Mouse (Mus musculus) thymus, adult 2 months (tissue): ENCODE measurements around the gene Bmp6. TPM values are rescaled to one million over a fixed set of nuclear protein-coding genes. Genes with fewer than 3 reads are reported as not detected.

Experiments used
- DNase-seq: peaks from one replicate; pipeline ENCODE4 v3.0.0; 2021
- H3K27ac ChIP-seq: fragments of 200-500 bp; 2 replicates; pipeline ENCODE4 v1.5.1; 2012; ENCODE audit warnings: low read length, control low read depth; ENCODE audit not compliant: control insufficient read depth, insufficient read depth
- H3K27me3 ChIP-seq: fragments of 200-500 bp; 2 replicates; pipeline ENCODE4 v1.6.1; 2012; ENCODE audit warnings: mild to moderate bottlenecking, low read length, moderate library complexity, mixed read lengths; ENCODE audit not compliant: control insufficient read depth, insufficient read depth
- H3K36me3 ChIP-seq: fragments of 200-500 bp; 2 replicates; pipeline ENCODE4 v1.6.1; 2012; ENCODE audit warnings: mild to moderate bottlenecking, low read length, moderate library complexity; ENCODE audit not compliant: control insufficient read depth, insufficient read depth
- H3K4me1 ChIP-seq: fragments of 200-500 bp; replicated peaks from 2 replicates; pipeline ENCODE4 v1.6.1; 2012; ENCODE audit warnings: low read length; ENCODE audit not compliant: control insufficient read depth, insufficient read depth
- H3K4me3 ChIP-seq: fragments of 200-500 bp; 2 replicates; pipeline ENCODE4 v1.5.1; 2012; ENCODE audit warnings: mild to moderate bottlenecking, low read length, control low read depth, moderate library complexity; ENCODE audit not compliant: control insufficient read depth, insufficient read depth
- CTCF ChIP-seq: fragments of 200-500 bp; IDR thresholded peaks from 2 replicates; pipeline ENCODE4 v1.5.1; 2012; ENCODE audit warnings: mild to moderate bottlenecking, control low read depth, low read length, moderate library complexity, borderline replicate concordance; ENCODE audit not compliant: control insufficient read depth, poor library complexity, insufficient read depth; ENCODE audit errors: extremely low read depth
- POLR2A ChIP-seq: fragments of 200-500 bp; IDR thresholded peaks from 2 replicates; pipeline ENCODE4 v1.6.1; 2012; ENCODE audit warnings: mild to moderate bottlenecking, low read length, control low read depth, moderate library complexity; ENCODE audit not compliant: control insufficient read depth, poor library complexity, insufficient read depth; ENCODE audit errors: extremely low read depth
- WGBS: fragments of 180-500 bp; shearing (Covaris S2); methylation state at CpG from one replicate; pipeline ENCODE4 v1.1.7; 2018; 5-methylcytosine and 5-hydroxymethylcytosine counted together
- polyA plus RNA-seq: library from polyadenylated mRNA; depleted of rRNA; stranded (reverse); fragments of >200 nt; gene quantifications from 2 replicates; pipeline ENCODE4 v1.2.3, GENCODE M21; 2012; rRNA removed

Gene Bmp6
- polyA plus RNA-seq = 2.9 and 4.1 TPM in 2 replicates

GRCm38 (mm10) chr13:38344713-38345430 is at the start of gene Bmp6:
TSS of gene Bmp6 (plus strand) at chr13:38345107.
- no peaks in the 10 kb centered on the region for H3K36me3 ChIP-seq
- H3K4me3 ChIP-seq = no peak within 1 kb of the TSS
- H3K27me3 ChIP-seq = peaks cover 8% of the 10 kb centered on the region; the same call in 1 of the 2 replicates
- no peak within 1 kb of the TSS for H3K27ac ChIP-seq
- TF ChIP-seq CTCF (no peak), POLR2A (no peak)
- DNase-seq = peak; percentile 2
- 6% methylated on average over 54 of the region's 54 CpGs for WGBS
- no peaks in the 10 kb centered on the region for H3K4me1 ChIP-seq

GRCm38 (mm10) chr13:38296166-38296565 is 48.7 kb upstream of the Bmp6 start:
- Histone ChIP-seq H3K36me3 (no peaks in the 10 kb centered on the region), H3K4me1 (no peaks in the 10 kb centered on the region), H3K27me3 (no peaks in the 10 kb centered on the region), H3K27ac (no peak overlapping the region), H3K4me3 (no peak overlapping the region)
- 63% methylated on average over 8 of the region's 8 CpGs for WGBS
- no peak for DNase-seq
- TF ChIP-seq CTCF = no peak

- Histone ChIP-seq H3K4me1 (no peaks in the 10 kb centered on the region), H3K4me3 (no peak overlapping the region), H3K27me3 (no peaks in the 10 kb centered on the region), H3K27ac (no peak overlapping the region), H3K36me3 (no peaks in the 10 kb centered on the region)
- no peak for DNase-seq
- WGBS = 18% methylated on average over 8 of the region's 8 CpGs
- no peak for TF ChIP-seq POLR2A
- TF ChIP-seq CTCF = no peak
Observed at GRCm38 (mm10) chr13:38296601-38297000, 48.3 kb upstream of the Bmp6 start.

- DNase-seq = no peak
- Histone ChIP-seq H3K27me3 (no peaks in the 10 kb centered on the region), H3K4me3 (no peak overlapping the region), H3K4me1 (no peaks in the 10 kb centered on the region), H3K27ac (no peak overlapping the region), H3K36me3 (no peaks in the 10 kb centered on the region)
- TF ChIP-seq POLR2A = no peak
- TF ChIP-seq CTCF = no peak
- WGBS = 94% methylated on average over 3 of the region's 3 CpGs
Observed at GRCm38 (mm10) chr13:38311125-38311524, 33.8 kb upstream of the Bmp6 start.

GRCm38 (mm10) chr13:38312357-38313040 is 32.4 kb upstream of the Bmp6 start:
- H3K27me3 ChIP-seq = no peaks in the 10 kb centered on the region
- no peak overlapping the region for H3K4me3 ChIP-seq
- TF ChIP-seq CTCF (no peak), POLR2A (no peak)
- H3K36me3 ChIP-seq = no peaks in the 10 kb centered on the region
- no peaks in the 10 kb centered on the region for H3K4me1 ChIP-seq
- no peak for DNase-seq
- H3K27ac ChIP-seq = no peak overlapping the region
- WGBS = 89% methylated on average over 12 of the region's 12 CpGs

- TF ChIP-seq CTCF = no peak
- no peak for TF ChIP-seq POLR2A
- Histone ChIP-seq H3K27me3 (no peaks in the 10 kb centered on the region), H3K4me1 (no peaks in the 10 kb centered on the region), H3K27ac (no peak overlapping the region), H3K36me3 (no peaks in the 10 kb centered on the region), H3K4me3 (no peak overlapping the region)
- WGBS = 91% methylated on average over 7 of the region's 7 CpGs
- DNase-seq = no peak
Observed at GRCm38 (mm10) chr13:38314590-38314989, 30.3 kb upstream of the Bmp6 start.
